ENCODE assay signal across 8 mouse cellular contexts in the genomic region with DNA sequence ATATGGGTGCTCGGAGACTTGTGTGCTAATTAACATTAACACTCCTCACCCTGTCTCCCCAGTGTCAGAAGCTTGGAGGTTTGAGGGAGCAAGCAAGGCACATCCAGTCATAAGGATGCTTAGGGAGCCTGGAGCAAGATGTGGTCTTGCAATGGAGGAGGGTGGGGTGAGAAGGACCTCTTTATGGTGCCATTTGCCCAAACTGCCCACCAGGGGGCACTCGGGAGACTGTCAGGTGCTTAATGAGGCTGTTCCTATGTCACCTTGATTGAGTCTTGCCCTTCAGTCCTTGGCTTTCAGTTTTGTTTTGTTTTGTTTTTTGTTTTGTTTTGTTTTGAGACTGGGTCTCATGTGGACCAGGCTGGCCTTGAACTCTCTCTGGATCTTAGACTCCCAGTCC.
DNase-seq lines count a peak whose midpoint lies in the region; ATAC-seq and TF ChIP-seq lines count a peak whose summit lies in the region.

No protein-coding gene starts in this region.

- no peaks in the 10 kb centered on the region for H3K9me3 ChIP-seq in forebrain, embryonic 11.5 days (ENCODE audit: control insufficient read depth, low read length)
- H3K9me3 ChIP-seq in forebrain, embryonic 15.5 days = no peaks in the 10 kb centered on the region
- no peaks in the 10 kb centered on the region for H3K9me3 ChIP-seq in midbrain, embryonic 11.5 days (ENCODE audit: control insufficient read depth, low read length)
- H3K9me3 ChIP-seq in midbrain, embryonic 16.5 days (replicated peaks; ENCODE audit: control insufficient read depth, low read length, poor library complexity, severe bottlenecking) = no peaks in the 10 kb centered on the region

- no peak for TF ChIP-seq POLR2A in brain, embryonic 14.5 days (IDR thresholded peaks at IDR 0.05; ENCODE audit: borderline replicate concordance, extremely low read depth, insufficient read depth, insufficient read length, poor library complexity, severe bottlenecking)

- no peak overlapping the region for H3K4me2 ChIP-seq in forebrain, embryonic 11.5 days (ENCODE audit: low read depth, low read length, severe bottlenecking)
- no peak overlapping the region for H3K4me2 ChIP-seq in forebrain, embryonic 15.5 days (replicated peaks)
- no peak overlapping the region for H3K4me2 ChIP-seq in midbrain, embryonic 11.5 days
- H3K4me2 ChIP-seq in midbrain, embryonic 16.5 days (ENCODE audit: low read length) = no peak overlapping the region

- peak; percentile 70 for TF ChIP-seq CTCF in brain, embryonic 14.5 days (IDR thresholded peaks at IDR 0.05; ENCODE audit: borderline replicate concordance, extremely low read depth, insufficient read depth, insufficient read length)

- intact Hi-C loops in heart, postnatal 14 days (cut with DNase I) = loop anchor here (5.0 kb wide), 2 partner anchors 77 to 257 kb away; no protein-coding TSS in a partner anchor

- no peak overlapping the region for H3K4me3 ChIP-seq in forebrain, embryonic 11.5 days (ENCODE audit: low read depth, low read length)
- H3K4me3 ChIP-seq in forebrain, embryonic 15.5 days = no peak overlapping the region
- no peak overlapping the region for H3K4me3 ChIP-seq in midbrain, embryonic 11.5 days (ENCODE audit: low read depth, low read length)
- H3K4me3 ChIP-seq in midbrain, embryonic 16.5 days (ENCODE audit: low read depth, low read length) = no peak overlapping the region

- no peak overlapping the region for H3K9ac ChIP-seq in forebrain, embryonic 11.5 days (ENCODE audit: low read length)
- no peak overlapping the region for H3K9ac ChIP-seq in forebrain, embryonic 15.5 days (replicated peaks)
- H3K9ac ChIP-seq in midbrain, embryonic 11.5 days (ENCODE audit: low read length) = no peak overlapping the region
- no peak overlapping the region for H3K9ac ChIP-seq in midbrain, embryonic 16.5 days (ENCODE audit: low read depth, low read length)

- no peak overlapping the region for H3K27ac ChIP-seq in forebrain, embryonic 11.5 days (ENCODE audit: low read depth, low read length)
- H3K27ac ChIP-seq in forebrain, embryonic 15.5 days (replicated peaks) = no peak overlapping the region
- no peak overlapping the region for H3K27ac ChIP-seq in midbrain, embryonic 11.5 days (ENCODE audit: low read depth, low read length)
- H3K27ac ChIP-seq in midbrain, embryonic 16.5 days (ENCODE audit: low read length) = no peak overlapping the region

- no peaks in the 10 kb centered on the region for H3K36me3 ChIP-seq in forebrain, embryonic 11.5 days (ENCODE audit: control insufficient read depth, insufficient read depth, low read length)
- H3K36me3 ChIP-seq in forebrain, embryonic 15.5 days = no peaks in the 10 kb centered on the region
- no peaks in the 10 kb centered on the region for H3K36me3 ChIP-seq in midbrain, embryonic 11.5 days (ENCODE audit: control insufficient read depth, insufficient read depth, low read length)
- H3K36me3 ChIP-seq in midbrain, embryonic 16.5 days (ENCODE audit: control insufficient read depth, insufficient read depth, low read length) = no peaks in the 10 kb centered on the region

- H3K27me3 ChIP-seq in forebrain, embryonic 11.5 days (ENCODE audit: control insufficient read depth, insufficient read depth, low read length) = no peaks in the 10 kb centered on the region
- H3K27me3 ChIP-seq in forebrain, embryonic 15.5 days = no peaks in the 10 kb centered on the region
- no peaks in the 10 kb centered on the region for H3K27me3 ChIP-seq in midbrain, embryonic 11.5 days (ENCODE audit: control insufficient read depth, insufficient read depth, low read length)
- no peaks in the 10 kb centered on the region for H3K27me3 ChIP-seq in midbrain, embryonic 16.5 days (ENCODE audit: control insufficient read depth, insufficient read depth, low read depth, low read length)

- DNase-seq in forebrain, embryonic 11.5 days (ENCODE audit: low spot score) = peak; percentile 80
- DNase-seq in midbrain, embryonic 11.5 days (ENCODE audit: low spot score, missing footprints) = peak; percentile 91
- DNase-seq in brain, embryonic 14.5 days (ENCODE audit: low read depth) = peak; percentile 61
- DNase-seq in heart, postnatal 14 days = peak; percentile 57 to 66
- DNase-seq in thymus, postnatal 25 days = peak; percentile 86

- WGBS in forebrain, embryonic 11.5 days = 43% methylated on average over 2 of the region's 2 CpGs
- WGBS in forebrain, embryonic 15.5 days = 47% methylated on average over 2 of the region's 2 CpGs
- 47% methylated on average over 2 of the region's 2 CpGs for WGBS in midbrain, embryonic 11.5 days
- 42% methylated on average over 2 of the region's 2 CpGs for WGBS in midbrain, embryonic 16.5 days

- no peaks in the 10 kb centered on the region for H3K4me1 ChIP-seq in forebrain, embryonic 11.5 days (replicated peaks; ENCODE audit: control insufficient read depth, insufficient read depth, low read length)
- H3K4me1 ChIP-seq in forebrain, embryonic 15.5 days = no peaks in the 10 kb centered on the region
- H3K4me1 ChIP-seq in midbrain, embryonic 11.5 days (ENCODE audit: control insufficient read depth, insufficient read depth, low read length) = no peaks in the 10 kb centered on the region; the same call in 1 of the 2 replicates
- H3K4me1 ChIP-seq in midbrain, embryonic 16.5 days (ENCODE audit: control insufficient read depth, insufficient read depth, low read length) = no peaks in the 10 kb centered on the region

- ATAC-seq in forebrain, embryonic 11.5 days (replicated peaks; ENCODE audit: low FRiP score) = no peak
- no peak for ATAC-seq in forebrain, embryonic 15.5 days (replicated peaks)
- no peak for ATAC-seq in midbrain, embryonic 11.5 days (ENCODE audit: low FRiP score)
- no peak for ATAC-seq in midbrain, embryonic 16.5 days
- peak; percentile 85 for ATAC-seq in megakaryocyte-erythroid progenitor cell, adult 5-6 weeks (replicated peaks; ENCODE audit: low FRiP score, low TSS enrichment, poor library complexity, severe bottlenecking)
